Mouse (Mus musculus): ENCODE results near the gene Spred2. TPM values are rescaled to one million over a fixed set of nuclear protein-coding genes. Genes with fewer than 3 reads are reported as not detected.

The Spred2 gene
- 12.4 and 15.5 TPM in 2 replicates for polyA plus RNA-seq (2021; fragmentation: Nextera tagmentation)
- long read RNA-seq, experiment 1, partial matches to known transcripts, result 0 of 10 reads
- long read RNA-seq, experiment 1, other reads (novel, unspliced or antisense), result 10 of 10 reads
- long read RNA-seq, experiment 2, partial matches to known transcripts, result 0 of 17 reads
- long read RNA-seq, experiment 2, other reads (novel, unspliced or antisense), result 13 of 17 reads

GRCm38 (mm10) chr11:19923888-19924756 lies at the start of gene Spred2:
TSS of gene Spred2 (plus strand) at chr11:19924375.

Other genes with a start within 250 kb of the Spred2 start
- 111 and 146 TPM in 2 replicates for gene Actr2, start 188.5 kb downstream of the Spred2 start, polyA plus RNA-seq (2021; fragmentation: Nextera tagmentation)

All from layer of hippocampus, adult 6 months (tissue).